Mouse (Mus musculus): ENCODE measurements around the gene Ncan.
A peak's percentile ranks its signal among the peaks of the same experiment; 100 is the strongest.

The Ncan gene

DNA sequence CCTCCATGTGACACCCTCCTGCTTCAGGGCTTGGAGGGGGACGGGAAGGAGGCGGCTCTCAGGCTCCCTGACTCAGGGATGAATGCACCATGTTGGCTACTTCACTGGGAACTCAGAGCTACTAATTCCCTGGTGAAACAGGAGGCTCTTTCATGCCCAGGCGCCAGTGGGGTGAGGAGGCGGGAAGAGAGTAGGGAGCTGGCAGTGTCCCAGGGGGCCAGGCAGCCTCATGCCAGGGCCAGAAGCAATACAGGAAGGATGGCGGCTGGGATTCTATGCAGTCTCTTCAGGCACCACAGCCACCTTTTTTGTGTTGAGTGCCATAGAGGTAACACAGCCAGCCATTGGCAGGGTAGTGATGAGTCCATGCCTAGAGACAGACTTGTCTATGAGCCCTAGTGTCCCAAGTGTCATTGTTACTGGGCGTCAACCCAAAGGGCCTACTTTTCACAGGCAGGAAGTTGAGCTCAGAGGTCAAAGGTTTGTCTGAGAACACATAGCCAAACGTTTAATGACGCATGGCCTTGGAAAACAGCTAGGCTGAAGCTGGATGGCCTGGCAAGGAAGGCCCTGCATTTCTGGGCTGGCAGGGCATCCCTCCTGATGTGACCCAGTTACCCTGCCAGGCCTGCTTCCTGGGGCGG is 8.8 kb upstream of the Ncan start:
- no peak for DNase-seq (ENCODE audit: low spot score in 2 of 2)

GRCm38 (mm10) chr8:70128435-70128834 is 7.8 kb upstream of the Ncan start:
- DNase-seq (ENCODE audit: low spot score in 2 of 2), result no peak

DNA sequence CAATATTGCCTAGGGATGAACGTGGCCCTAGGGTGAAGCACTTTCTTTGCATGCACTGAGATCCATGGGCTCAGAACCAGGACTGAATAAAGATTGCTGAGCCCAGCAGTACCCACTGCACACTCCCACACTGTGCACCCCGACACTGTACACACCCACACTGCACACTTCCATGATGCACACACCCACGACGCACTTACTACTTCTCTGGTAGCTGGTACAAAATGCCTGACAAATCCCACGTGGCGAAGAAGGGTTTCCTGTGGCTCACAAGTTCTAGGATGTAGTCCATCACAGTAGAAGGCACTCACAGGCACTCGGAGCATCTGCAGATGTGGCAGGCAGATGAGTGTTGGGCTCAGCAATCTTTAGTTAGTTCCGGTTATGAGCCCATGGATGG is 4.3 kb upstream of the Ncan start:
- no peak for DNase-seq (ENCODE audit: low spot score in 2 of 2)

- DNase-seq (ENCODE audit: low spot score in 2 of 2), result no peak
Measured at GRCm38 (mm10) chr8:70122863-70123262, 2.2 kb upstream of the Ncan start.

DNA sequence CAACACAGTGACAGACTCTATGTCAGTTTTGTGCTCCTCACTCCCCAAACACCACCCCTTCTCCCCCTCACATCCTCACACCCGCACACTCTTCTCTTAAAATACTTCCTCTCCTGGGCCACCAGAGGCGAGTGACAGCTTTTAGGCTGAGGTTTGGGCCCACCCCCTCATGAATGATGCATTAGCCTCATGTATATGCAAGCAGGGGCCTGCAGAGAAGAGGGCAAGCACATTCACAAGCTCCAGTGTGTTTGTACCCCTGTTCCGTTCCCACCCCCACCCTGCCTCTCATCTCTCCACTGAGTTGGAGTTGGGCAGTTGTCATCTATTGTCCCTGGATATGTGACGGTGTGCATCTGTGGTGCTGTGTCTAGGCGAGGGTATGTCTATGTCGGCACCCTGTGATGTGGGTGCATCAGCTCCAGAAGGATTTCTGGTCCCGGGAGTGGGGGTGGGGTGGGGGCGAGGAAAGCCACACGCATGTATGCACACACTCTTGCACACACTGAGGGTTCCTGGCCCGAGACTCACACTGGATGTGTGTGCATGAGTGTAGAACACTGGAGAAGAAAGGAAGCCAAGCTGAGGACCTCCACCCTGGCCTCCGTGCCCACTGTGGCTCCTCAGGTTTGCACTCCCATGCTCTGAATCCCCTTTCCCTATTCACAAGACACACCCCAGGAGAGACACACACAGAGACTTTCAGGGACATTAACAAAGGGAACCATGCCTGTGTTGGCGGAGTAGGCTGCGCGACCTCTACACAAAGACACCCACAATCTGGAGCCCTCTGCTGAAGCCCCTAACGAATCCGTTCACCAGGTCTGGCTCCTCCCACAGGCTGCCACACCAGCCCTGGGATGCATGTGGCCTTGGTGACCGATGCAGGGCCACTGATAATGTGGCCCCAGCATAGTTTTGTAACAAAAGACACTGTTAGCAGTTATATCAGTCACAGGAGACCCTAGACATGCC is 1.7 kb downstream of the Ncan start:
- no peak for DNase-seq (ENCODE audit: low spot score in 2 of 2)

- DNase-seq (ENCODE audit: low spot score in 2 of 2), result peak in 1 of 2 experiments; percentile 27
Measured at GRCm38 (mm10) chr8:70117611-70118010, 3.1 kb downstream of the Ncan start.

DNA sequence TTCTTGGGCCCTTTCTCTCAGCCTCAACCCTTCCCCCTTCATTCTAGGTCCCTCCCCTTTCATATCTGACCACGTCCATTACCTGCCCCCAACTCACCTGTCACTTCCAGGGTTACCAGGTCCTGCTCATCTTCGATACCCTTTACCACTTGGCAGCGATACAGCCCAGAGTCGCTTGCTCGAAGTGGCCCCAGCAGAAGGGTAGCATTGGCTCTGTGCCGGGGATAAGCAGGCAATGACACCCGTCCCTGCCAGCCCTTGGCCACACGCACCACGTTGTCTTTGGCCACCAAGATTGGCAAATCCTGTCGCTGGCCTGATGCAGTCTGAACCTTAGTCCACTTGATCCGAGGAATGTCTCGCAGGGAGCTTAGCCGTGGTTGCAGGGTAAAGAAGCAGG is 5.8 kb downstream of the Ncan start:
- no peak for DNase-seq (ENCODE audit: low spot score in 2 of 2)

DNA sequence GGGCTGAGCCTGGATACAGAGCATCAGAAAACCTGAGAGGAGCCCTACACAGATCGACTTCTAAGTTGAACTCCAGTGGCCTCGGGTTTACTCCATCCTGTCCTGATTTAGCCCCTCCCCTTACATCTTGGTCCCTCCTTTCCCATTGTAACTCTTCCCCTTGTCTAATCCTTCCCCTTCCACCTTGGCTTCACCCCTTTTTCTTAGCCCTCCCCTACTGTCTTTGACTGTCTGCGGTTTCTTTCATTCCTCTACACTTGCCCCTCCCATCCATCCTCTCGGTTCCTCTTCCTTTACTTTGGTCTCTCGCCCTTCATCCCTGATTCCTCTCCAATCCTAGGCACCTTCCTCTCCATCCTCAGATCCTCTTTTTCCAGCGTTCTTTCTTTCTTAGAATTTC is 6.2 kb downstream of the Ncan start:
- DNase-seq (ENCODE audit: low spot score in 2 of 2), result no peak

GRCm38 (mm10) chr8:70112401-70113016 is 8.2 kb downstream of the Ncan start:
- no peak for DNase-seq (ENCODE audit: low spot score in 2 of 2)

GRCm38 (mm10) chr8:70111192-70111795 is 9.4 kb downstream of the Ncan start:
- no peak for DNase-seq (ENCODE audit: low spot score in 2 of 2)

GRCm38 (mm10) chr8:70110451-70110850 is 10.2 kb downstream of the Ncan start:
- peak; percentile 30 to 31 for DNase-seq (ENCODE audit: low spot score in 2 of 2)

- DNase-seq (ENCODE audit: low spot score in 2 of 2), result no peak
Measured at GRCm38 (mm10) chr8:70104922-70105321, 15.8 kb downstream of the Ncan start.

- peak; percentile 47 to 55 for DNase-seq (ENCODE audit: low spot score in 2 of 2)
Measured at GRCm38 (mm10) chr8:70104506-70104905, 16.2 kb downstream of the Ncan start.

- no peak for DNase-seq (ENCODE audit: low spot score in 2 of 2)
Measured at GRCm38 (mm10) chr8:70100241-70100640, 20.4 kb downstream of the Ncan start.

- DNase-seq (ENCODE audit: low spot score in 2 of 2), result no peak
Measured at GRCm38 (mm10) chr8:70099276-70099675, 21.4 kb downstream of the Ncan start.

DNA sequence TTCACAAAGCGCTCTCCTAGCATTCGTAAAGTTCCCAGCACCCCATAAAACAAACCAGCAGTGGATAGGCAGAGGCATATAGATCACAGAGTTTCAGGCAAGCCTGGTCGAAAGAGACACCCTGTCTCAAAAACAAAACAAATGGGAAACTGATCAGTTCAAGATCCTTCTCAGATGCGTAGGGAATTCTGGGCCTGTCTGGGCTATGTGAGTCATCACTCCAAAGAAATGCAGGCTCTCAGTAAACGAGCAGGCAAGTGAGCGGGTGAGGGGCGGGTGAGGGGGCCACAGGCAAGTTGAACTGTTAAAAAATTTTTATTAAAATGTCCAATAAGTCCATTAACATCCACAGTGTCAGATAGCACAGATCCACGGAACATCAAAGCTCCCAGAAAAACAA is 27.9 kb downstream of the Ncan start:
- DNase-seq (ENCODE audit: low spot score in 2 of 2), result no peak

DNA sequence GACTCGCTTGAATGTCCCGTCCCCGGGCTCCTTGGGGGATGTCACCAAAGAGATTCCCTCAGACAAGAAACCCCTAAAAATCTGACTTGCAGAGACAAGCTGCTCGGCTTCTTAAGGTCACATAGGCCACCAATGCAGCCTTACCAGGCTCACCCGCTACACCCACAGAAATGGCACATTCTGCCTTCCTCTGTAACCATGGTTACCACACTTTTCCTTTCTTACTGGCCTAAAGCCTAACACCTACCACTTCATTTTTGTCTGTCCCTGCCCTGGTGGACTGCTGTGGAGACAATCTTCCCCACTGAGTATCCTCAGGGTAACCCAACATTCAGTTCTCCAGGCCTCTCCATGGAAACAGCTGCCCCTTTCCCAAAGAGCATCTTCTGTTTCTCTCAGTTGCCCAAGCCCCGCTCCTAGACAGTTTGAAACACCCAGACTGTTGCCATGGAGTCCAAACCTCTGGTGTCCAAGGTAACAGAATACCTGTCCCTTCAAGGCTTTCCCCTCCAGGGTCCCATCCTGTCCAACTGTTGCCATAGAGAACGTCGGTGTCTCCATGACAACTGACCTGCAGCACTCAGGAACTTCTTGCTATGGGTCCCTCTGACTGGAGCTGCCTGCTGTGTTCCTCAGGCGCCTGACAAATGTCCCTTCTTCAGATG is 31.2 kb downstream of the Ncan start:
- DNase-seq (ENCODE audit: low spot score in 2 of 2), result no peak

- no peak for DNase-seq (ENCODE audit: low spot score in 2 of 2)
Measured at GRCm38 (mm10) chr8:70087836-70088650, 32.6 kb downstream of the Ncan start.

DNA sequence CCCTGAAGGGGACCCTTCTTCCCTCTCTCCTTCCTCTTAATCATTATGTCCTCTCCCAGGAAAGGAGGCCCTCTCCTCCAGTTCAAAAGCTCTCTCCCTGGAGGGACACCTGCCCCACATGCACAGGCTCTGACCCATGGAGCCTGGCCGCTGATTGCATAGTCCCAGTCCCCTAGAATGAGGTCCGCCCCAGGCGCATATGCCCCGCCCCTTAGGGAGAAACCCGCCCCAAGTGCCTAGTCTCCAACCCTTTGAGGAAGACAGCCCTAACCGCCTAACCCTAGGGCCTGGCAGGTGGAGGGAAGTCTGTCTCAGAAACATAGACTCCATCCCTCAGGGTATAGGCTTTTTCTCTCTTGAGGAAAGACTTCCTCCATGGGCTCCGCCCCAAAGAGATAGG is 33.4 kb downstream of the Ncan start:
- DNase-seq (ENCODE audit: low spot score in 2 of 2), result no peak

- no peak for DNase-seq (ENCODE audit: low spot score in 2 of 2)
Measured at GRCm38 (mm10) chr8:70086151-70086550, 34.5 kb downstream of the Ncan start.

Data from spleen, postnatal 36 days (tissue).